Mouse (Mus musculus) urinary bladder, postnatal 4 days (tissue): Measurements from ENCODE around the gene Lyrm7.
A peak's percentile ranks its signal among the peaks of the same experiment; 100 is the strongest.

Source experiments
- DNase-seq, 2 experiments: peaks; one replicate each; pipeline ENCODE4 v3.0.0; 2021 to 2022; ENCODE audit warnings: low spot score in 2 of 2

The Lyrm7 gene

DNA sequence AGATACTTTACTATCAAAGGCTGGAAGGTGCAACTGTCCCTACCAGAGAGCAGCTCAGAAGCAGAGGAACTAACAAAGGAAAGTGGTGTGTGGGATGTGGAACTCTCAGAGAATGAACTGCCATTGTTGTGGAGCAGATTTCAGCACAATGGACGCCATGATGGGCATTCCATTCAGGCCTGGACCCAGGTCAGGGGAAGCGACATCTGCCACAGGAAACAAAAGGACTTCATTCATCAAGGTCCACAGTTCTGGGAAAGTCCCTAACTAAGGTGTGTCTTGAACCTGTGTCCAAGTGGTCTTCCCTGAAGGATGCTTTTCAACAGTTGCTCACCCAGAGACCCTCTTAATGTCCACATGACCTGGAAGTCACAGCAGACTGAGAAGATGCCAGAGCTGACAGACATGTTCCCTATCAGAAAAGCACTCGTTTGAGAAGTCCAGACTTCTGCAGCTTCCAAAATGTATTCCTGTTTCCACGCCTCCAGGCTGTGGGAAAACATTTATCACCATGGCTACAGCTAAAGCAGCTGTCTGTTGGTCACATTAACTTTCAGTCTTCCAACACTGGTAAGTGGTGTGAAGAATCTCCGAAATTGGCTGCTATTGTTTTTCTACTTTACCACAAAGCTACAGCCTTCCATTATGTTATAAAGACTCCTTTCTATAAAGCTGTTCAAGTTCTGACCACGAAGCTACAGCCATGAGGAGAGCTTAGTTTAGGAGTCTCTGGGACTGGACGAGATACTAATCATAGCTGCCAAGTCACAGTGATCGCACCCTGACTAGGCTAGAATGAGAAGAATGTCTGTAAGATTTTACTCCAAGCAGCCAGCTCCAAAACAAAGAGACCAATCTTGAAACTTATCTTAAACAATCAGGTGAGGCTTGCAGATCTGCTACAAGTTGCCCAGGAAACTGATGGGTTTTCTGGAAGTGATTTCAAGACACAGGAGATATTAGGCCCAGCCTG is 15.0 kb downstream of the Lyrm7 start:
- no peak for DNase-seq

DNA sequence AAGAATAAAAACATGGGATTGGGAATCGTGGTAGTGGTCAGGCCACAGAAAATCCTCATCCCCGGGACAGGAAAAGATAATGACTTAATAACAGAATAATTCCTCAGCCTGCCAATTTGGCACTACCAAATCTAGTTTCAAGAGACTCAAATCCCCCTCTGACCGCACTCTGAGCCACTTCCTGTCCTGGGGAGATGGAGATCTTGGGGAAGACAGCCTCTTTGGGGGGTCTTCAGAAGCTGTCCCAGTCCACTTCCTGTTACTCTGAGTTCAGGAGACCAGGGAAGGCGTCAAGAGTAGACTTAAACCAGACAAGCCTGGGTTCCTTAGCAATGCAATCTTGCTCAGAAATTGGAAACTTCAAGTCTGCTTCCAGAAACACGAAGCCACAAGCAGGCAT is 15.8 kb downstream of the Lyrm7 start:
- no peak for DNase-seq

DNA sequence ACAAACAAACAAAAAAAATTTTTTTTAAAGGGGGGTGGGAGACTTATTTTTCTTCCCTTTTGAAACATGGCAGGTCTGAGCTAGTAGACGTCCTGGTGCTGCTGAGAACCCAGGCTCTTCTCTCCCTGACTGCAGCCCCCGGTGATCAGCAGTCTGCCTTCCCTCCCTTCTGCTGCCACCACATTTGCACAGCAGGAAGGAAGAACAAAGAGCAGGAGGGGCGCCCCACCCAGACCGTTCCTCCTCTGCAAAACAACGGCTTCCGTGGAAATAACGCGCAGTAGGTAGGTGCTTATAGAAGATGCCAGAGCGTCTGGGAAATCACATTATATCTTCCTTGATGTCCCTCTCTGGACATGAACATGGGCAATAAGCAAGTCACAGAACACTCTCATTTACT is 16.3 kb downstream of the Lyrm7 start:
- no peak for DNase-seq

DNA sequence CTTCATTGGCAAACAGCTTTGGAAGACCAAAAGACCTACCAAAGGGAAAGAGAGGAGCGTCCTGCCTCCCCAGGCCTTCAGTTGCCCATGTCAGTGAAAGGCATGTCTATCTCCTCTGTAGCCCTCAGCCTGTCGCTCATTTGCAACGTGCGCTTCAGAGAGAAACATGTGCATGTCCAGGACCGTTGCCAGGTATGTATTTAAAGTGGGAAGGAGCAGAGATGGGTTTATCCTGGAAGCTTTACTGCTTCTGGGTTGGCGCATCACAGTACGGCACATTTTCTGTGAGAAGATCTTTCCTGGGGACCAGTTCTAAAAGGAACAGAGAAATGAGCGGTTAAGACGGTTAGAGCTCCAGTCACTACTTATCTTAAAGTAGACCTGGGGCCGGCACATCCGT is 19.8 kb downstream of the Lyrm7 start:
- no peak for DNase-seq

DNA sequence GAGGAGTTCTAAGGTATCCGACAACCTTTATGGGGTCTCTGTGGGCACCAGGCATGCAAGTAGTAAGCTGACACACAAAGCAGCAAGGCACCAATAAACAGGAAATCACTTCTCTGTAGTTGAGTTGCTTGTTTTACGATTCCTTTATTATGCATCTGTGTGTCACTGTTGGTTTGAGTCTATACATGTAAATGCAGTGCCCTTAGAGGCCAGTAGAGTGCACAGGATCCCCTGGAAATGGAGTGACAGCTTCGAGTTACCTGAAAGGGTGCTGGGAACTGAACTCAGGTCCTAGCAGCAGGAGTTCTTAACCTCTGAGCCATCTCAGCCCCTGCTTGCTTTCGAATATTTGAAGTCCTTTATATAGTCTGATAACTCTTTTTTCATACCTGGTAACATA is 21.0 kb downstream of the Lyrm7 start:
- DNase-seq, result no peak

DNA sequence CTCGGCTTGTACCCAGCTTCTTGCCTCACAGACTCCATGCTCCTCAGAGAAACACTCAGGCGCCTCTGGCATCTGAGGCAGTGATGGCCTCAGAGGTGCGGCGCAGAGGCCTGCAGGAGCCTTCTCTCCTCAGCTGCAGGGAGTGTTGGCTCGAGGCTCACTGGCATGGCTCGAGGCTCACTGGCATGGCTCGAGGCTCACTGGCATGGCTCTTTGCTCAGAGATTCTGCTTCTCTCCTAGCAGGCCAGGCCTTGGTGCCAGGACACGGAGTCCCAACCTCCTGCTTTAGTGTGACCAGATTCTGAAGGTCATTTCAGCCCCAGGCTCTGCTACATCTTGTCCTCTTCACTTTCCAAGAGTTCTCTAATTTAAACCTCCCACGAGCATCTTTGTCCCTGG is 24.6 kb downstream of the Lyrm7 start:
- DNase-seq, result peak in 1 of 2 experiments; percentile 81

DNA sequence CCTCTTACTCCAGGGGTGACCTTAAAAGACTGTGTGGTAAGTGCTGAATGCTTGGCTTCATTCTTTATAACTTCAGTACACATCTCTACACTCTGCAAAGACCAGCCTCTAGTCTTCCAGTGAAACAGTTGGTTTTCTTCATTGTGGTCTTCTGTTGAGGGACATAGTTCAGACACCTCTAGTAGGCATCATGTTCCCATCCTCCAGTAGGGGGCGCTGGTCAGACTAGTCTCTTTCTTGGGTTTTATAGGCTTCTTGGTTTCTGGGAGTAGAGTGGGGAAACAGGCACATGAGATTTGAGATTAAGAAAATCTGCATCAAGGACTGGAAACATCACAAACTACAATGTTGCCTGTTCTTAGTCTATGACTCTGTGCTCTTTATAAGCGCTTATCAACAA is 26.1 kb downstream of the Lyrm7 start:
- DNase-seq, result no peak

DNA sequence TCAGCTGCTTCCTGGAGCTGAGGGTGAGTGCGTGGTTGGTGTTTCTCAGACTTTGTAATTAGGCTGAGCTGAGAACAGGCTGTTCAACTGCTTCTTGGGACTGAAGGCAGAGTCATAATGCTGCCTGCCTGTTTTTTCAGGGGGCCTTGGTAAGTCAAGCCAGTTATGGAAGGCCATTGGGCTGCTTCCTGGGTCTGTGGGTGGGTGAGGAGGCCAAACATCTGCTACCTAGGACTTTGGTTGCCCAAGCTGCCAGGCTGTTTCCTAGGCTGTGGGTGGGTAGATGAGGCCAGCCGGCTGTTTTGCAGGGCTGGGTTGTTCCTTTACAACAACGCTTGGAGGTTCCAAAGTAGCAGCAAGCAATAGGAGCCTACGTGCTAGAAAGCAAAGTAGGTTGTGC is 26.9 kb downstream of the Lyrm7 start:
- no peak for DNase-seq

DNA sequence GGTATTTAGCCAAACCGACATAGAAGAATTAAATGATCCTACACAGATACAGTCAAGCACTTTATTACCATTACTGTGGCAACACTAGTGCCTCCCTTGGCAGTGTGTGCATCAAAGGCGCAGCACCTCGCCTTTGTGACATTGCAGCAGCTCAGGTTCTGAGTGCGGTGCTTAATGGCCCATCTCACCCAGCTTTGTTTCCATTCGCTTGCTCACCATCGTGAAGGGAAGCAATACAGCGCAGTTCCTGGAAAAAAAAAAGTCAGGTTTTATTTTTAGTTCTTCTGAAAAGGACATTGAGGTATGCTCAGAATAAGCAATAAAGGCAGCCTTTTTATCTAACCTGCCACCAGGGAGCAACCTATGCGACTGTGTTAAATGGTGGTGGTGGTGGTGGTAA is 33.9 kb downstream of the Lyrm7 start:
- DNase-seq, result no peak

DNA sequence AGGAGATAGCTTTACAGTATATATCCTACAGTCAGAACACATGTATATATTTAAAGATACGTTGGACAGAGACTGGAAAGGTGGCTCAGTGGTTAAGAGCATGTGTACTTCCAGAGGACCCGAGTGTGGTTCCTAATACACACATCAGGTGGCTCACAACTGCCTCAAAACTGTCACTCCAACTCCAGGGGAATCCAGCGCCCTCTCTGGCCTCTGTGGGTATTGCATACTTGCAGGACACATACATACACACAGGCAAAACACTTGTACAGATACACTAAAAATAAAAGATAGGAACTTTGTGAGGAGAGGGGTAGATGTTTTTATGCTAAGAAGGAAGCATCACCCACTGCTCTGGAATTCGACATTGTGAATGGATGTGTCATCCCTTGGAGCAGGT is 34.9 kb downstream of the Lyrm7 start:
- no peak for DNase-seq

DNA sequence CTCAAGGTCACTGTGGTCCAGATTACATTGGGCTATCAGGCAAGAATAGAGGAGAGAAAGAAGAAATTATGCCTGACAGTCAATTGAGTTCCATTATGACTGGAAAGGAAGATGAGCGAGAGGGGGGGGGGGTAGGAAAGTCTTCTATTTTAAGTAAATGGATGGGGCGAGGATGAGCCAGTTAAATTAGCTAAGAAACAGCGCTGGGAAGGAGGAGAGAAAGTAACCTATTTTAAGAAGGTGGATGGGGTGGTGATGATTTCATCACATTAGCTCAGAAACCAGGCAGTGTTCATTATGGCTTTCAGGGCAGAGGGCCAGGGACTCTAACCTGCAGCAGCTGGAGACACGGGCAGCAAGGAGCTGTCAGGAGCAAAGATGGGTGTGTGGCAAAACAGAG is 37.2 kb downstream of the Lyrm7 start:
- no peak for DNase-seq

DNA sequence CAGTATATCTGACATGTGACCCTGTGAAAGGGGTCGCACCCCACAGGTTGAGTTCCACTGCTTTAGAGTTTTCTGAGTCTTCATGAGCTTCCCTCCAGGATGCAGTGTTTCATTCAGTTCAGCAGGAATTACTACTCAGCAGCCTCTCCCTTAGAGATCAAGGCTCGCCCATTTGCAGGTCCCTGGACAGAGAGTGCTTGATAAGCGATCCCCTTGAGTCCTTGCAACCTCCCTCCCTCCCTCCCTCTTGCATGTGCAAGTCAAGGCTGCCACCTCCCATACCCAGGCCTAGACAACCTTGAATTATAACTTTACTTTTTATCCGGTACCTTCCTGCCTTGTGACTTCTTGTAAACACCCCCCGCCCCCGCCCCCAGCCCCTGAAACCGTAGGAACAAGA is 41.2 kb downstream of the Lyrm7 start:
- DNase-seq, result no peak

DNA sequence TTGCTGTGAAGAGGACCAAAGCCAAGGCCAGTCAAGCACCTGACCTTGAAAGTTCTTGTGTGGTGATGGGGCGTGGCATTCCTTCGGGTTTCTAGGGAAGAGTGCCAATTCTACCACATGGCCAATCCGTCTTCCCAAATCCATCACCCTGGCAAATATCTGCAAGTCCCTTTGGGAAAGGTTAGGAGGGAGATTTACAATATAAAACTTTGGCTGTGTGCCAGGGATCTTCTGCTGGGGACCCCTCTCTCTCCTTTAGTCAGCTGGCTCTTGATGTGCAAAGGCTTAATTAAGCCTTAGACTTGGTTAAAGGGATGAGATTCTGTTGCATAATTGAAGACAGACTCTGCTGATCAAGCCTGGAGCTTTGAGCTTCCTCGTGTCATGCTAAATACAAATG is 43.3 kb downstream of the Lyrm7 start:
- DNase-seq, result no peak

DNA sequence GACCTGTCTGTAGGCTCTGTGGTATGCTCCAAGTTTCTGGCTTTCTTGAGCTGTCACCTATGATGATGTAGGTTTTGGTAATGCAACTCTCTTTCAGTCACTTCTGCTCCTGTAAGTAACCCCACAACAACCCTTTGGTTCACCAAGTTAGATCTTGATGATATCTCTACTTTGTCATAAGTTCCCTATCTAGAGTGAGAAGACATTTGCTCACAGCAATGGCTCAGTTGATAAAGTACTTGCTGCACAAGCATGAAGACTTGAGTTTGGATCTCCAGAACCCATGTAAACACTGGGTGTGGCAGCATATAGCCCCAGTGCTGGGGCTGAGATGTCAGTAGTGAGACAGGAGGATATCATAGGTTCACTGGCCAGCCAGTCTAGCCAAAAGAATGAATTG is 45.1 kb downstream of the Lyrm7 start:
- DNase-seq, result no peak

DNA sequence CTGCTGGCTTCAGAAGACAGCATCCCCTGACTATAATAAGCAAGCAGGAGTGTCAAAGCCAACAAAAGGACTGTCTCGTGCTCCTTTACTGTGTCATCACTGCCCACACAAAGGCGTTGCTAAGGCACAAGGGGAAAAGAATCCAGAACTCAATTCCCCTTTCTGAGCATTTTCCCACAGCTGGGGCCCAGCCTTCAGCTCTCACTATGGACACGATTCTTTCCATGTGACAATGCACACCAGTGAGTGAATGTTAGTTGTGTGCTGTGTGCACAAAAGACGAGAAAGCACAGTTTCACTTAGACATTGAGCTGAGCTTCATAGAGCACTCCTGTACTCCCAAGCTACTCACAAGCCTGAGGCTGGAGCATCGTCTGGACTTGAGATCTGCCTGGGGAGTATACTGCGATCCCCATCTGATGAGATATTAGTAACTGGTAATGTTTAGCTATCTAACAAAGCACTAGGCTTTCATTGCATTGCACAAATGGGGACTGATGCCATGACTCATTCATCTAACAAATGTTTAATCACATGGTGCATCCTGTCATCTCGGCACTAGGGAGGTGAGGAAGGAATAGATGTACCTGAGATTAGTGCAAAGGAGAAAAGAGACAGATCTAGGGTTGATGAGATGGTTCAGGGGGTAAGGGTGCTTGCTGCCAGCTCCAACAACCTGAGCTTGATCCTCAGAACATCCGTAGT is 47.8 kb downstream of the Lyrm7 start:
- DNase-seq, result no peak

DNA sequence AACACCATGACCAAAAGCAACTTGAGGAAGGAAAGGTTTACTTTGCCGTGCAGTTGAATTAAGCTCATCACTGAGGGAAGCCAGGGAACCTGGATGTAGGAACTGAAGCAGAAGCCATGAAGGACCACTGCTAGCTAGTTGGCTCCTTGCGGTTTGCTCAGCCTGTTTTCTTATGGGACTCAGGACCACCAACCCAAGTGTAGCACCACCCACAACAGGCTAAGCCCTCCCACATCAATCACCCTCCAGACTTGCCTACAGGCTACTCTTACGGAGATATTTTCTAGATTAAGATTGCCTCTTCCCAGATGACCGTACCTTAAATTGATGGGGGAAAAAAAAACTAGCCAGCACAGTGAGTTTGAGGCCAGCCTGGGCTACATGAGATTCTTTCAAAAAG is 48.4 kb downstream of the Lyrm7 start:
- no peak for DNase-seq

DNA sequence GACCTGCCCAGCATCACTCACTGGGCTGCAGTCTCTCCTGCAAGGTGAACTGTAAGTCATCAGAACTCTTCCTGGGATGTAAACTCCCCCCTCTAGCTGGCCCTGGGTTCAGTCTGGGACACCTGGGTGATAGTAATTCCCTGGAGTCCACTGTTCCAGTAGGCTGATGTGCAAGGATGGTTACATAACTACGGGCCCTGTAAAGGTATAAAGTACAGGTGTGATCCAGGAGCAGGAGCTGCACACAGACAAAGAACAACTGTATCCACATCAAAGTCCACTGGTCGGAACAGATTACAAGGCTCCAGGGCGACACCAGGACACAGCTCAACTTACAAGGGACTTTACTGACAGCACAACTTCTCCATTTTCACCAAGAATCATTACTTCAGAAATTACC is 49.7 kb downstream of the Lyrm7 start:
- no peak for DNase-seq

DNA sequence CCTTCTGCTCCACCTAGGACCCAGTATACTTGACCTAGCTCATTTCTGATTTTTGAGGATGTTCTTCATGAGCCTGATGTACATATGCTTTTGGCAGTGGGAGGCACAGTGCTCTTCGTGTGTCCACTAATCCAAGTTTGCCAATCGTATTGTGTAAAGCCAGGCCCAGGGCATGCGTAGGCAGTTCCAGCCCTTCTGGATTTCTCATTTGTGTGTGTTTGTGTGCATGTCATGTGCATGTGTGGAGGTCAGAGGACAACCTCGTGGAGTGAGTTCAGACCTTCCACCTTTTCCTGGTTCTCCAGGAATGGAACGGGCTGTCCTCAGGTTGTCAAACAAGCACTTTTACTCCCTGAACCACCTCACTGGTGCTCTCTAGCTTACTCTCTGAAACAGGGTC is 51.1 kb downstream of the Lyrm7 start:
- DNase-seq, result no peak

DNA sequence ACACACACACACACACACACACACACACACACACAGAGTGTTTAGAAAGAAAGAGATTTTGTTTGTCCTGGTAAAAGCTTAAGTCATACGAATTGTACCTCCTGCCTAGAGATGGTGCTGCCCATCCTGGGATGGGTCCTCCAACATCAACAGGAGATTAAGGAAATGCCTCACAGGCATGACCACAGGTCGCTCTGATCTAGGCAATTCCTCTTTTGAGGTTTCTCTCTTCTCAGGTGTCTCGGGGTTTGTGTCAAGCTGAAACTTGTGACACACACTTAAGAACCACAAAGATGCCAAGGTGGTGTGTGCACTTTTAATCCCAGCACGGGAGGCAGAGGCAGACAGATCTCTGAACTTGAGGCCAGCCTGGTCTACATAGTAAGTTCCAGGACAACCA is 52.5 kb downstream of the Lyrm7 start:
- no peak for DNase-seq

DNA sequence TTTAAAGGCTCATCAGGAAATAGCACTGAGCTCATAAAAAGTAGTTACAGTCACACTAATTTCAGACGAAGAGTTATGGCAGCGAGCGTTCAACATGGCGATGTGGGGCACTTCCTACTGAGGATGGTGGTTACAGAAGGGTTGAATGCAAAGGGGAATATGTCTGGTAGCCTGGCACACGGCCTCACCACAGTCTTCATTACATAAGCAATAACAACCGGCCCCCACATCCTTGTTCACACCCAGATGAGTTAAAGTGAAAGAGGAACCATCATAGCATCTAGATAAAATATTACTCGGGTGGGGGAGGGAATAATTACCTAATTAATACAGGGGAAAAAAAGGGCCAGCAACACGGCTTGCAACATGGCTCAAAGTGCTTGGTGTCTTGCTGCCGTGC is 53.0 kb downstream of the Lyrm7 start:
- DNase-seq, result no peak

DNA sequence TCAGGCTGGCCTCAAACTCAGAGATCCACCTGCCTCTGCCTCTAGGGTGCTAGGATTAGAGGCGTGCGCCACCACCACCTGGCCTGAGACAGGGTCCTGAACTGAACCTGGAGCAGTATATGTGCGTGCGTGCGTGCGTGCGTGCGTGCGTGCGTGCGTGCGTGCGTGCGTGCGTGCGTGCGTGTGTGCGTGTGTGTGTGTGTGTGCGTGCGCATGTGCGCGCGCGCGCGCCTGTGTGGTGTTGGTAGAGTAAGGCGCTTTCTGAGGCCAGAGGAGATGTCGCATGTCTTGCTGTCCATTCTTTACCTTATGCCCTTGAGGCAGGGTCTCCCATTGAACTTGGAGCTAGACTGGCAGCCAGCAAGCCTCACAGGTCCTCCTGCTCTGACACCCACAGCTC is 53.8 kb downstream of the Lyrm7 start:
- DNase-seq, result no peak

DNA sequence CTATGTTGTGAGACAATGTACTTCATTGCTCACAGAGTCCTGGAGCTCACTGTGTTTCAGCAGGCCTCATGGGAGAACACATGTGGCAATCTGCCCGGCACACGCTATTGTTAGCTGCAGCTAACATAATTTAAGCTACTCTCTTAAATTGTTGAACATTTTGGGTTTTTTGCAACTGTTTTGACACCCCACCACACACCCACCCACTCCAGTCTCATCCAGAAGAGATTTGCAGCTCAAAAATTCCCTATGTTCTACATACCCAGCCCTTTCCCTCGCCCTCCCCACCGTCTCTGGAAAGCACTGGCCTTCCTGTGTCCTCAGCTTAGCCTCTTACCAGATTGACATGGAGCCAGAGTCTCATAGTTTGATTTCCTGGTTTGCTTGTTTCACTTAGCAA is 55.5 kb downstream of the Lyrm7 start:
- DNase-seq, result no peak

DNA sequence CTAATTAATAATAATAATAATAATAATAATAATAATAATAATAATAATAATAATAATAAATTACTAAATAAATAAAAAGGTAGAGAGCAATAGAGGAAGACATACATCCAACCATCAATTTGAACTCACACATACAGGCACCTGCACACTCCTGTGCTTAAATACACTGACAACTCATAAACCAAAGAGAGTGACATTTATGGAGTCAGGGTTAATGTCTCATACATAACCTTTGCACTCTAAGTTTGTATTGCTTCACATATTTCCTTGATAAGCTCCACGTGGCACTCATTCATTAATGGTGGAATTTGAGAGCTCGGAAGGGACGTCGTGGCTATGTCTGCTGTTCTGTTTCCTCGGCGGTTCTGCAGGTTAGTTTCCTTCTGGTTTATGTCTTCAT is 58.1 kb downstream of the Lyrm7 start:
- no peak for DNase-seq
